Mouse (Mus musculus) heart, embryonic 11.5 days (tissue): ENCODE data around the gene Ocln. TPM values are rescaled to one million over a fixed set of nuclear protein-coding genes. Genes with fewer than 3 reads are reported as not detected.
"Not testable (repeated sequence)": the region's sequence is repeated elsewhere in the genome, so short reads cannot be mapped to it uniquely, and the experiment has no call there.

Experiments
- ATAC-seq: fragments of 200-750 bp; cut with Nextera tagmentation; replicated peaks from 2 replicates; pipeline ENCODE4 v1.8.0; 2017; ENCODE audit warnings: moderate library complexity; ENCODE audit not compliant: insufficient number of reproducible peaks, low FRiP score, low TSS enrichment
- H3K27ac ChIP-seq: fragments of 300-500 bp; sonication (generic); 2 replicates; pipeline ENCODE4 v1.5.1; 2014; ENCODE audit warnings: mild to moderate bottlenecking, low read depth, low read length
- H3K27me3 ChIP-seq: fragments of 300-500 bp; sonication (generic); 2 replicates; pipeline ENCODE4 v1.6.1; 2014; ENCODE audit warnings: mild to moderate bottlenecking, low read length, mixed read lengths; ENCODE audit not compliant: control insufficient read depth, insufficient read depth
- H3K36me3 ChIP-seq: fragments of 300-500 bp; sonication (generic); 2 replicates; pipeline ENCODE4 v1.6.1; 2014; ENCODE audit warnings: mild to moderate bottlenecking, low read length, moderate library complexity, mixed read lengths; ENCODE audit not compliant: control insufficient read depth, insufficient read depth
- H3K4me1 ChIP-seq: fragments of 300-500 bp; sonication (generic); 2 replicates; pipeline ENCODE4 v1.6.1; 2014; ENCODE audit warnings: low read length; ENCODE audit not compliant: control insufficient read depth, insufficient read depth
- H3K4me2 ChIP-seq: fragments of 300-500 bp; sonication (generic); 2 replicates; pipeline ENCODE4 v1.6.1; 2014; ENCODE audit warnings: mild to moderate bottlenecking, moderate library complexity
- H3K4me3 ChIP-seq: fragments of 300-500 bp; sonication (generic); 2 replicates; pipeline ENCODE4 v1.5.1; 2014; ENCODE audit warnings: low read depth, low read length
- H3K9ac ChIP-seq: fragments of 300-500 bp; sonication (generic); 2 replicates; pipeline ENCODE4 v1.6.1; 2014; ENCODE audit warnings: mild to moderate bottlenecking, low read depth, low read length, moderate library complexity
- H3K9me3 ChIP-seq: fragments of 300-500 bp; sonication (generic); replicated peaks from 2 replicates; pipeline ENCODE4 v1.6.1; 2016; ENCODE audit warnings: low read length; ENCODE audit not compliant: control insufficient read depth
- WGBS: fragments of 180-500 bp; shearing (Covaris S2); extraction: QIAGEN DNeasy Blood & Tissue Kit; methylation state at CpG from one replicate; pipeline ENCODE4 v1.1.7; 2014; ENCODE audit not compliant: insufficient replicate concordance; 5-methylcytosine and 5-hydroxymethylcytosine counted together
- polyA plus RNA-seq: library from polyadenylated mRNA; unstranded; fragments of >200 nt; fragmentation: Nextera tagmentation; extraction: Ambion mirVana; gene quantifications from 2 replicates; pipeline ENCODE4 v1.2.1, GENCODE M21; 2014

Ocln gene
- polyA plus RNA-seq, 1 experiment from 2014 or later, result 1.7 TPM

GRCm38 (mm10) chr13:100493313-100493712, 59.2 kb downstream of the Ocln start:
- no peaks in the 10 kb centered on the region for H3K36me3 ChIP-seq
- WGBS, result 70% methylated on average over 8 of the region's 8 CpGs
- H3K4me3 ChIP-seq, result no peak overlapping the region
- H3K4me1 ChIP-seq, result peaks cover 3% of the 10 kb centered on the region
- H3K9ac ChIP-seq, result no peak overlapping the region
- no peak overlapping the region for H3K4me2 ChIP-seq
- no peak for ATAC-seq
- no peaks in the 10 kb centered on the region for H3K9me3 ChIP-seq
- H3K27me3 ChIP-seq, result no peaks in the 10 kb centered on the region
- H3K27ac ChIP-seq, result no peak overlapping the region

GRCm38 (mm10) chr13:100492061-100492787, 60.3 kb downstream of the Ocln start, which contains the start of gene Gtf2h2:
TSS of gene Gtf2h2 (minus strand) at chr13:100492579.
- H3K9me3 ChIP-seq, result no peaks in the 10 kb centered on the region
- H3K9ac ChIP-seq, result peak within 1 kb of the TSS; percentile 86
- peak within 1 kb of the TSS; percentile 82 for H3K27ac ChIP-seq
- peaks cover 3% of the 10 kb centered on the region for H3K4me1 ChIP-seq
- peak within 1 kb of the TSS; percentile 86 for H3K4me3 ChIP-seq
- ATAC-seq, result peak; percentile 63
- under 1% methylated on average over 51 of the region's 51 CpGs for WGBS
- peak within 1 kb of the TSS; percentile 68 for H3K4me2 ChIP-seq
- H3K27me3 ChIP-seq, result no peaks in the 10 kb centered on the region
- 0 out of 2 replicates have a peak, but pooled peaks cover 3% of the 10 kb centered on the region for H3K36me3 ChIP-seq

GRCm38 (mm10) chr13:100491623-100492022, 60.9 kb downstream of the Ocln start:
- Histone ChIP-seq H3K4me1 (peaks cover 3% of the 10 kb centered on the region), H3K4me3 (peak overlapping the region; percentile 86)

GRCm38 (mm10) chr13:100490424-100490823, 62.1 kb downstream of the Ocln start:
- H3K4me3 ChIP-seq, result no peak overlapping the region
- H3K27me3 ChIP-seq, result no peaks in the 10 kb centered on the region
- no peaks in the 10 kb centered on the region for H3K9me3 ChIP-seq
- no peak overlapping the region for H3K9ac ChIP-seq
- no peak overlapping the region for H3K4me2 ChIP-seq
- WGBS, result 78% methylated on average over 5 of the region's 5 CpGs
- H3K36me3 ChIP-seq, result peaks cover 7% of the 10 kb centered on the region; the same call in 1 of the 2 replicates
- H3K4me1 ChIP-seq, result peaks cover 3% of the 10 kb centered on the region
- no peak for ATAC-seq
- H3K27ac ChIP-seq, result no peak overlapping the region

More at GRCm38 (mm10) chr13:100491623-100492022, 60.9 kb downstream of the Ocln start:
- Histone ChIP-seq H3K4me2 (peak overlapping the region; percentile 68), H3K36me3 (0 out of 2 replicates have a peak, but pooled peaks cover 7% of the 10 kb centered on the region), H3K9ac (peak overlapping the region; percentile 86), H3K27me3 (no peaks in the 10 kb centered on the region), H3K27ac (no peak overlapping the region; the same call in 1 of the 2 replicates), H3K9me3 (no peaks in the 10 kb centered on the region)
- no peak for ATAC-seq
- WGBS, result 15% methylated on average over 6 of the region's 6 CpGs

- Histone ChIP-seq H3K4me3 (no peak overlapping the region), H3K4me2 (no peak overlapping the region), H3K4me1 (no peaks in the 10 kb centered on the region), H3K27me3 (no peaks in the 10 kb centered on the region), H3K9ac (no peak overlapping the region), H3K27ac (no peak overlapping the region), H3K9me3 (no peaks in the 10 kb centered on the region), H3K36me3 (peaks cover 20% of the 10 kb centered on the region)
- 82% methylated on average over 7 of the region's 7 CpGs for WGBS
- no peak for ATAC-seq
These were observed 68.9 kb downstream of the Ocln start for GRCm38 (mm10) chr13:100483610-100484009.

GRCm38 (mm10) chr13:100463527-100464222, 88.8 kb downstream of the Ocln start:
- 58% methylated on average over 2 of the region's 2 CpGs for WGBS
- H3K9me3 ChIP-seq, result no peaks in the 10 kb centered on the region
- no peak for ATAC-seq

GRCm38 (mm10) chr13:100461336-100461735, 91.2 kb downstream of the Ocln start:
- Histone ChIP-seq H3K9ac (no peak overlapping the region), H3K27ac (no peak overlapping the region), H3K4me1 (no peaks in the 10 kb centered on the region), H3K4me3 (no peak overlapping the region), H3K9me3 (no peaks in the 10 kb centered on the region), H3K27me3 (no peaks in the 10 kb centered on the region), H3K4me2 (no peak overlapping the region), H3K36me3 (peaks cover 4% of the 10 kb centered on the region; the same call in 1 of the 2 replicates)
- 83% methylated on average over 3 of the region's 3 CpGs for WGBS
- ATAC-seq, result no peak

More at GRCm38 (mm10) chr13:100463527-100464222, 88.8 kb downstream of the Ocln start:
- H3K9ac ChIP-seq, result no peak overlapping the region
- H3K4me2 ChIP-seq, result no peak overlapping the region
- no peak overlapping the region for H3K4me3 ChIP-seq
- no peaks in the 10 kb centered on the region for H3K27me3 ChIP-seq
- H3K27ac ChIP-seq, result no peak overlapping the region
- peaks cover 12% of the 10 kb centered on the region; the same call in 1 of the 2 replicates for H3K36me3 ChIP-seq
- H3K4me1 ChIP-seq, result no peaks in the 10 kb centered on the region

GRCm38 (mm10) chr13:100452415-100453127, 99.9 kb downstream of the Ocln start, which contains the start of gene Naip1:
TSS of gene Naip1 (minus strand) at chr13:100452869.
- WGBS, result 72% methylated on average over 8 of the region's 8 CpGs
- H3K9ac ChIP-seq, H3K4me3 ChIP-seq, H3K9me3 ChIP-seq, H3K36me3 ChIP-seq, H3K27me3 ChIP-seq, ATAC-seq, H3K27ac ChIP-seq, H3K4me1 ChIP-seq, H3K4me2 ChIP-seq: not testable (repeated sequence)
